Mouse (Mus musculus): ENCODE measurements around the gene L2hgdh.

The L2hgdh gene

DNA sequence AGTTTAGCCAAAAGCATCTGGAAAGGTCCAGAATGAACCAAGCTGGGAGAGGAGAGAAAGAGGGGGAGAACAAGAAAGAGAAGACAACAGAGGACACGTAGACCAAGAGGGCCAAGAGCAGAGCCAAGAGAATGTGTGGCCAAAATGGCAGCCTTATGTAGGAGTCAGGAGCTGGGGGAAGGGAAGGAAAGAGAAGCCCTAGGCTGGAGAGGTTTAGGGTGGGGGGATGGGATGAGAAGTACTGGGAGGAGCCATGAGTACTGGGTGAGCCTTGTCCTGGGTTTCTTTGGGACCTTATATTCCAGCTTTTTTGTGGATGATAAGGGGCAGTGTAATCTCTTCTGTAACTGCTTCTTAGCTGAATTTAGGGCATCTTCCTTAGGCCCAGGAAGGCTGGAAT lies 4.6 kb upstream of the L2hgdh start:
- DNase-seq (ENCODE audit: low spot score in 2 of 2), result no peak

DNA sequence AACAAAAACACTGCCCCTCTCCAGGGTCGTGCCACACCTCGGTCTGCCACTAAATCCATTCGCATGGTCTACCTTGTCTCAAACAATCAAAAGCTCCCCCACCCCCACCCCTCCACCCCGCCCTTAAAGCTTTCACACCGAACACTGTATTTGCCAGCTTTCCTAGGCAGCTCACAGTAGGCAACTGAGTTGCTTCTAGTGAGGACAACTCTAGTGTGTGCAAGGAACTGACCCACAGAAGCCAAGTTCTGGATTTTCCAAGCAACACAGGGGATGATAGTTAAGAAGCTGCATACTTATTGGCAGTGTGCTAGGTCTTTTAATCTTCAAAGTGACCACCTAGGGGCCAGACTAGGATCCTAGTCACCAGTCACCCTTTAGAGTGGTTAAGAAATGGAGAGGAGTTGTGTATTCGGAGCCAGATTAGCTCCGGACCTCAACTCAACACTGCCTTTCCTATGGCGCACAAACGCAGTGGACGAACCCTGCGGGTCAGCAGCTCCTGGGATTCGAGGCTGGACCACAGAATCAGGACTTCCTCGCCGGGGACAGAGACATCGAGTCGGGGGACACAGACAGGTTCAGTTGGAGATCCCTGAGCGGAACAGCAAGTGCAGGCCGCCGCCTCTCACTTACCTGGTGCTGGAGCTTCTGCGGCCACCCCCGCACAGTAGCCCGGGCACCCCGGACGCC lies 509 bp downstream of the L2hgdh start:
- DNase-seq (ENCODE audit: low spot score in 2 of 2), result no peak

DNA sequence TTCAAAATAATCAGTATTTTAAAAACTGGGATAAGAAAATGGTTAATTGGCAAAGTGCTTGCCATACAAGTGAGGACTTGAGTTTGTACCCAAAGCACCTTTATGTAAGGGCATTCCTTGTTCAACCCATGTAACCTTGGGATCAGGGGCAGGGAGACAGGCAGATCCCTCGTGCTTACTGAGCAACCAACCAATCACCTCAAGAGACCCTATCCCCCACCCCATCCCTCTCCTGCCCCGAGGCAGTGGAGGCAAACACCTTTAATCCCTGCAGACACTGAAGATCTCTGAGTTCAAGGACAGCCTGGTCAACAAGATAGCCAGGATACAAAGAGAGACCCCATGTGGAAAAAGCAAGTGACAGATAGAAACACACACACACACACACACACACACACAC lies 1.3 kb downstream of the L2hgdh start:
- no peak for DNase-seq (ENCODE audit: low spot score in 2 of 2)

DNA sequence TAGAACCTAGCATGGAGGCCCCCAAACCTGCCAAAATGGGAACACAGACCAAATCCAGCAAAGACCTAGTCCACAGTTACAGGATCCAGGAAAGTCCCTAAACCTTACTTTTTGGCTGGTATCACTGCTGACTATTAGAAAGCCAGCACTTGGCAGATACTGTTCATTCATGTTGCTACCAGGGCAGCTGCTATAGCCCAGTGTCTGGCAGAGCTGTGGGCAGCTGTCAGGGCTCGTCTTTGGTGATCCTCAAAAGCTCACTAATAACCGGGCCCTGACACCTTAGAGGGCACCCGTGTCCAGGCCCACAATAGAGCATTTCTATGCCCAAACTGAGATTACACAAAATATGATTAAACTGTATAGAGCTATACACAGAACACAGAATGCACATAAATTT lies 1.8 kb downstream of the L2hgdh start:
- DNase-seq (ENCODE audit: low spot score in 2 of 2), result no peak

DNA sequence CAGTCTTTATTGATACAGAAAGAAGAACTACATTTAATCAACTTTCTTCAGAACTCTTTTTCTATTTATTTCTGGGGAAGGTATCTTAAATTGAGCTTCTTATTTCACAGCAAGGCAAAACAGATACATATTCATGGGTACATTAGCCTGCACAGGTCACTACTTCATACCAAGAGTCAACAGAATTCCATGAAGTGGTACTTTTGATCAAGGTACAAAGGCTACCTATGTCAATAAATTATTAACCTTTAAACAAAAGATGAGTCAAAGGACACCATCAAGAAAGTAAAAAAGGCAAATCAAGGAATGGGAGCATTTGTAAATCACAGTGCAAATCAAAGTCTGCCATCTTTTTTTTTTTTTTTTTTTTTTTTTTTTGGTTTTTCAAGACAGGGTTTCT lies 11.0 kb downstream of the L2hgdh start:
- no peak for DNase-seq (ENCODE audit: low spot score in 2 of 2)

DNA sequence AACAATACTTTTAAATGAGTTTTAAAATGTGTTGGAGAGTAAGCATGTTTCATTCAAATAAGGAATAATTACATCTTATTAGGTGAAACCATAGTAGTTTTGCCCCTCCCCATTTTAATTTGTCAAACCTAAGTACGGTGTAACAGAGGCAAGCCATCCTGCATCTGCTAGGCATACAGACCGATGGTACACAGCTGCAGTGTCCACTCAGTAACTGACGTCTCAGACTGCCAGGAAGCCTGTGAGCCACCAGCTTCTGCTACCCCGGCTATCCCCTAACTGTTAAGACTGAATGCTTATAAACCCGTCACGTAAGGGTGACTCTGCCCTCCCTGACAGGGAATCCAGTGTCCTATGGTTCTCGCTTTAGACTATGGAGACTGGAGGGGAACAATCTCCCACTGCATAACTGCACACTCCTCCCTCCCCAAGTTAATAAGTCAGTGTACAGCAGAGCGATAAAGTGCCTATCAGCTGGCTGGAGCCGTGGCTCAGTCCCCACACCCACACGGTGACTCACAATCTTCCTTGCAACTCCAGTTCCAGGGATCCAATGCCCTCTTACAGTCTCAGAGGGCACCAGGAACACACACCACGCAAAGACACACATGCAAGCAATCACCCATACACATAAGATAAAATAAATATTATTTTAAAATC lies 19.7 kb downstream of the L2hgdh start:
- no peak for DNase-seq (ENCODE audit: low spot score in 2 of 2)

DNA sequence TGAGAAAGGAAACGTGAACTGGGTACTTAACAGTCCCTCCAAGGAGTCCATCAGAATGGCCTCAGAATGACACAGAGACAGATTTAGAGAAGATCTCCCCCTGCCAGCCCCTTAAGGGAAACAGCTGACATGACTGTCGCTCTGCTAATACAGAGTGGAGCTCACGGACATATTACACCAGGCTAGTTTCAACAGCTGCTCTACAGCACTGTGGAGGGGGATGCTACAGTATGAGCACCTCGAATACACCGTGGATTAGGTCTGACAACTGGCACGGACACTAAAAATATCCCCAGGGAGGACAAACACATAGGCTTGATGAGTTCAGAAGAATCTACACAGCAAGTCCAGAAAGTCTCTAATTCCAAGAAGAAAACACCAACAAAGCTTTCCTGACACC lies 26.3 kb downstream of the L2hgdh start:
- no peak for DNase-seq (ENCODE audit: low spot score in 2 of 2)

GRCm38 (mm10) chr12:69696746-69697145 lies 27.9 kb downstream of the L2hgdh start:
- no peak for DNase-seq (ENCODE audit: low spot score in 2 of 2)

GRCm38 (mm10) chr12:69693471-69693870 lies 31.2 kb downstream of the L2hgdh start:
- DNase-seq (ENCODE audit: low spot score in 2 of 2), result no peak

- DNase-seq (ENCODE audit: low spot score in 2 of 2), result no peak
Observed at GRCm38 (mm10) chr12:69690714-69691113, 34.0 kb downstream of the L2hgdh start.

- no peak for DNase-seq (ENCODE audit: low spot score in 2 of 2)
Observed at GRCm38 (mm10) chr12:69689094-69689493, 35.6 kb downstream of the L2hgdh start.

DNA sequence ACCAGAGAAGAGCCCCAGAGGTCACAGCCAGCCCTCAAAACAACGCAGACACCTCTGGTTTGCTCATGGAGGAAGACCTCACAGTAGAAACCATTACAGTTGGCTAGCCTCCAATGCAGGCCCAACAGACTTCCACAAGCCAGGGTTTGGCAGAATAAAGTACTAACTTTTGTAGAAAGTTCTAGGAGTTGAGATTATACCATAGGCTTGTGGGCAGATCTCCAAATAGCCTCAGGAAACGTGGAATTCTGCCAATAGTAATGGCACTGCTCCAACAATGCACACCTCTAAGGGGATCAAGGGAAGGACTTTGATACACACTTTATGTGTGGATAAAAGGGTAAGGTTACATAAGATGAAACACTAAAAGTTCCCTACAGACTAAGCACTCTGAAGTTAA lies 36.3 kb downstream of the L2hgdh start:
- no peak for DNase-seq (ENCODE audit: low spot score in 2 of 2)

DNA sequence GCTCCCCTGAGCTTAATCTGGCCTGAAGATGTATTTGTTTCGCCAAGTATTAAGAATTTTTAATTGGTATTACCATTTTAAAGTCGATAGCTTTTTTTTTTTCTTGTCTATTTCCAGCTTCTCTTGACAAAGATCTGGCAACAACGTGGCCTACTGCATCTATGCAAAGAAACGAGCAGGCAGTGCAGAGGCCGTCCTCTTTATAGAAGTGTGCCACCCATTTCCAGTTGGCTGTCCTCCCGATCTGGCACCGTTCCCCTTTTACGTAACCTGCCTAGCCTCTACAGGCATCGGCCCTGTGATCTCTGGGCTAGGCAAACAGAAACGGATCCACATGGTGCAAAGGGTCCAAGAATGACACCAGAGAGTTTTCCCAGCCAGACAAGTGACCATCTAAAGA lies 41.1 kb downstream of the L2hgdh start:
- peak; percentile 48 to 76 for DNase-seq (ENCODE audit: low spot score in 2 of 2)

GRCm38 (mm10) chr12:69682788-69683419 lies 41.8 kb downstream of the L2hgdh start:
- no peak for DNase-seq (ENCODE audit: low spot score in 2 of 2)

GRCm38 (mm10) chr12:69682065-69682787 lies 42.4 kb downstream of the L2hgdh start:
- peak; percentile 77 to 84 for DNase-seq (ENCODE audit: low spot score in 2 of 2)

DNA sequence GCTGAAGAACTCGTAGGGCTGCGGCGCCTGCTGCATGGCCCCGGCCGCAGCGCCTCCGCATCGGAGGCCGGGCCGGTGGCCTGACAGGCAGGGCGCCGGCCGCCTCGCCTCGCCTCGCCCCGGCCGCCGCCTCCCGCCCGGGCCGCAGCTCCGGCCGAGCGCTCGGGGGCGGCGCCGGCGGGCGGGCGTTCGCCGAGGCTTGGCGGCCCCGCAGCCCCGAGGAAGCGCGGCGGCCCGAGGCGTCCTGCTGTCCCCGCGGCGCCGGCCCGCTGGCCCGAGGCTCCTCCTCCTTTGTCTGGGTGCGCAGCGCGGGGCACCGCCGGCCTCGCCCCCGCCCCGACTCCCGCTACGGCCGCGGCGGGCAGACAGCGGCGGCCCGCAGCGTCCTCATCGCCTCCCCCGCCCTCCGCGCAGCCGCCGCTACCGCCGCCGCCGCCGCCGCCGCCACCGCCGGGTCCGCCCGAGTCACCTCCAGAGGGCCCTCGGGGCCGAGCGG lies 43.1 kb downstream of the L2hgdh start, which contains the start of gene Sos2:
Gene Sos2 (minus strand): TSS at position 287 of the 496 bp plus-strand sequence.
- peak in 1 of 2 experiments; percentile 59 for DNase-seq (ENCODE audit: low spot score in 2 of 2)

- peak in 1 of 2 experiments; percentile 41 for DNase-seq (ENCODE audit: low spot score in 2 of 2)
Observed at GRCm38 (mm10) chr12:69680635-69681565, 43.8 kb downstream of the L2hgdh start.

- no peak for DNase-seq (ENCODE audit: low spot score in 2 of 2)
Observed at GRCm38 (mm10) chr12:69676157-69676556, 48.5 kb downstream of the L2hgdh start.

- DNase-seq (ENCODE audit: low spot score in 2 of 2), result no peak
Observed at GRCm38 (mm10) chr12:69674576-69675537, 49.8 kb downstream of the L2hgdh start.

- no peak for DNase-seq (ENCODE audit: low spot score in 2 of 2)
Observed at GRCm38 (mm10) chr12:69674176-69674575, 50.5 kb downstream of the L2hgdh start.

All from urinary bladder, postnatal 4 days (tissue).